10 mouse cellular contexts compared by ENCODE assay signal in genomic region chr7:34720882-34721649, GRCm38 (mm10).
A peak's percentile ranks its signal among the peaks of the same experiment; 100 is the strongest.
DNase-seq lines count a peak whose midpoint lies in the region; ATAC-seq and TF ChIP-seq lines count a peak whose summit lies in the region.
"Had no signal": no experiment of that assay in that cellular context is flagged by ENCODE, and none has a peak within 500 bp of the region (broad histone marks: within the 10 kb centered on the region; RNA-seq: fewer than 3 reads in every experiment).

No protein-coding gene starts in this region.

- TF ChIP-seq POLR2A in heart, adult 2 months (IDR thresholded peaks at IDR 0.05; ENCODE audit: insufficient read depth, low read depth, low read length) = no peak

- peaks cover 38% of the 10 kb centered on the region for H3K4me1 ChIP-seq in heart, embryonic 10.5 days
- peaks cover 2% of the 10 kb centered on the region for H3K4me1 ChIP-seq in heart, adult 2 months (ENCODE audit: control insufficient read depth, insufficient read depth, low read length)
- peaks cover 4% of the 10 kb centered on the region; the same call in 1 of the 2 replicates for H3K4me1 ChIP-seq in lung, postnatal 0 days (ENCODE audit: insufficient read depth, low read depth, low read length)
- peaks cover 17% of the 10 kb centered on the region for H3K4me1 ChIP-seq in hindbrain, embryonic 11.5 days (replicated peaks; ENCODE audit: control insufficient read depth, insufficient read depth, low read length)
- peaks cover 19% of the 10 kb centered on the region for H3K4me1 ChIP-seq in midbrain, postnatal 0 days (ENCODE audit: insufficient read depth, low read length)
- H3K4me1 ChIP-seq: megakaryocyte, embryonic 14.5 days had no signal

- H3K4me2 ChIP-seq in lung, postnatal 0 days (replicated peaks; ENCODE audit: low read depth, low read length) = no peak overlapping the region
- H3K4me2 ChIP-seq in hindbrain, embryonic 11.5 days (replicated peaks; ENCODE audit: low read depth, low read length) = no peak overlapping the region
- no peak overlapping the region for H3K4me2 ChIP-seq in midbrain, postnatal 0 days (ENCODE audit: low read depth, low read length, poor library complexity, severe bottlenecking)
- H3K4me2 ChIP-seq: limb, embryonic 13.5 days had no signal

- no peaks in the 10 kb centered on the region for H3K36me3 ChIP-seq in heart, embryonic 10.5 days
- H3K36me3 ChIP-seq in heart, adult 2 months (ENCODE audit: control insufficient read depth, insufficient read depth, low read length) = no peaks in the 10 kb centered on the region
- no peaks in the 10 kb centered on the region for H3K36me3 ChIP-seq in lung, postnatal 0 days (ENCODE audit: insufficient read depth, low read length)
- no peaks in the 10 kb centered on the region for H3K36me3 ChIP-seq in hindbrain, embryonic 11.5 days (ENCODE audit: control insufficient read depth, insufficient read depth, low read length)
- no peaks in the 10 kb centered on the region for H3K36me3 ChIP-seq in midbrain, postnatal 0 days (ENCODE audit: insufficient read depth, low read length)
- H3K36me3 ChIP-seq: limb, embryonic 13.5 days had no signal

- no peaks in the 10 kb centered on the region for H3K79me2 ChIP-seq in heart, adult 2 months (replicated peaks; ENCODE audit: control insufficient read depth, insufficient read depth, low read length)

- H3K27ac ChIP-seq in heart, embryonic 10.5 days = peak overlapping the region; percentile 83
- no peak overlapping the region for H3K27ac ChIP-seq in heart, adult 2 months
- no peak overlapping the region for H3K27ac ChIP-seq in lung, postnatal 0 days (ENCODE audit: low read length)
- H3K27ac ChIP-seq in hindbrain, embryonic 11.5 days (ENCODE audit: low read depth, low read length) = peak overlapping the region; percentile 17; the same call in 1 of the 2 replicates
- H3K27ac ChIP-seq in midbrain, postnatal 0 days (ENCODE audit: low read depth, low read length) = 0 out of 2 replicates have a peak overlapping the region, but pooled peaks have one; percentile 12
- H3K27ac ChIP-seq: limb, embryonic 13.5 days had no signal

- TF ChIP-seq EP300 in heart, adult 2 months (IDR thresholded peaks at IDR 0.05; ENCODE audit: insufficient read depth, low read depth, low read length) = no peak
- TF ChIP-seq EP300 in lung, postnatal 0 days (IDR thresholded peaks at IDR 0.05) = no peak

- DNase-seq in heart, embryonic 10.5 days (ENCODE audit: low spot score) = no peak
- DNase-seq in heart, adult 2 months = no peak
- DNase-seq in lung, postnatal 0 days (ENCODE audit: low spot score) = no peak
- DNase-seq in lung, postnatal 36 days = no peak
- peak; percentile 28 for DNase-seq in hindbrain, embryonic 11.5 days (ENCODE audit: low spot score)
- peak; percentile 65 for DNase-seq in midbrain, postnatal 0 days (ENCODE audit: low spot score)
- no peak for DNase-seq in urinary bladder, postnatal 14 days (ENCODE audit: low spot score)
- DNase-seq in frontal cortex, postnatal 14 days (ENCODE audit: low spot score in 2 of 2) = no peak

- peak; percentile 32 for ATAC-seq in lung, postnatal 0 days
- ATAC-seq in hindbrain, embryonic 11.5 days (ENCODE audit: low FRiP score) = 0 out of 2 replicates have a peak, but pooled peaks have one; percentile 26
- ATAC-seq in midbrain, postnatal 0 days (ENCODE audit: low FRiP score) = no peak; the same call in 1 of the 2 replicates

- intact Hi-C loops in heart, adult 2 months (cut with DNase I) = loop anchor here (5.0 kb wide), 1 partner anchor 91 kb away; the partner anchor contains the start of gene Chst8

- TF ChIP-seq CTCF in heart, adult 2 months (IDR thresholded peaks at IDR 0.05) = no peak
- TF ChIP-seq CTCF in lung, postnatal 0 days (IDR thresholded peaks at IDR 0.05) = no peak
- no peak for TF ChIP-seq CTCF in midbrain, postnatal 0 days (IDR thresholded peaks at IDR 0.05)

- H3K9me3 ChIP-seq in heart, embryonic 10.5 days = no peaks in the 10 kb centered on the region
- H3K9me3 ChIP-seq in lung, postnatal 0 days (ENCODE audit: low read length) = no peaks in the 10 kb centered on the region
- H3K9me3 ChIP-seq in hindbrain, embryonic 11.5 days (ENCODE audit: control insufficient read depth, low read length) = no peaks in the 10 kb centered on the region
- H3K9me3 ChIP-seq in midbrain, postnatal 0 days (ENCODE audit: low read length) = no peaks in the 10 kb centered on the region
- H3K9me3 ChIP-seq: limb, embryonic 13.5 days; megakaryocyte, embryonic 14.5 days had no signal

- 41% methylated on average over 5 of the region's 5 CpGs for whole genome bisulfite sequencing in heart, embryonic 10.5 days
- 73% methylated on average over 5 of the region's 5 CpGs for WGBS in heart, adult 2 months
- 45% methylated on average over 5 of the region's 5 CpGs for WGBS in lung, postnatal 0 days
- 30% methylated on average over 5 of the region's 5 CpGs for WGBS in hindbrain, embryonic 11.5 days
- WGBS in midbrain, postnatal 0 days = 24% methylated on average over 5 of the region's 5 CpGs

- H3K27me3 ChIP-seq in heart, embryonic 10.5 days (ENCODE audit: insufficient read depth, poor library complexity, severe bottlenecking) = peaks cover 5% of the 10 kb centered on the region; the same call in 1 of the 2 replicates
- H3K27me3 ChIP-seq in heart, adult 2 months (ENCODE audit: control insufficient read depth, insufficient read depth, low read length) = no peaks in the 10 kb centered on the region
- H3K27me3 ChIP-seq in lung, postnatal 0 days (replicated peaks; ENCODE audit: insufficient read depth, low read length) = no peaks in the 10 kb centered on the region
- H3K27me3 ChIP-seq in hindbrain, embryonic 11.5 days (ENCODE audit: control insufficient read depth, insufficient read depth, low read length) = no peaks in the 10 kb centered on the region
- H3K27me3 ChIP-seq in midbrain, postnatal 0 days (ENCODE audit: insufficient read depth, low read length) = no peaks in the 10 kb centered on the region

- H3K4me3 ChIP-seq in heart, embryonic 10.5 days = no peak overlapping the region
- no peak overlapping the region for H3K4me3 ChIP-seq in heart, adult 2 months
- no peak overlapping the region for H3K4me3 ChIP-seq in lung, postnatal 0 days (ENCODE audit: low read depth, low read length)
- H3K4me3 ChIP-seq in hindbrain, embryonic 11.5 days (ENCODE audit: low read depth, low read length) = no peak overlapping the region
- no peak overlapping the region for H3K4me3 ChIP-seq in midbrain, postnatal 0 days (ENCODE audit: low read depth, low read length)
- H3K4me3 ChIP-seq: limb, embryonic 13.5 days; megakaryocyte, embryonic 14.5 days had no signal

- H3K9ac ChIP-seq in heart, adult 2 months (ENCODE audit: low read depth, low read length) = no peak overlapping the region
- no peak overlapping the region for H3K9ac ChIP-seq in lung, postnatal 0 days (replicated peaks; ENCODE audit: low read depth)
- no peak overlapping the region for H3K9ac ChIP-seq in hindbrain, embryonic 11.5 days (ENCODE audit: low read depth, low read length)
- no peak overlapping the region for H3K9ac ChIP-seq in midbrain, postnatal 0 days (replicated peaks; ENCODE audit: low read length, poor library complexity, severe bottlenecking)
- H3K9ac ChIP-seq: limb, embryonic 13.5 days had no signal

Comparison
In these comparisons a context has a peak if more than half of its experiments do, and no peak if none do; other contexts are left out.
1. H3K27ac ChIP-seq: peak in heart, embryonic 10.5 days (single experiment), hindbrain, embryonic 11.5 days (single experiment) and midbrain, postnatal 0 days (single experiment); none in heart, adult 2 months (single experiment) and lung, postnatal 0 days (single experiment).
2. DNase-seq: peak in hindbrain, embryonic 11.5 days (single experiment) and midbrain, postnatal 0 days (single experiment); none in heart, embryonic 10.5 days (single experiment), heart, adult 2 months (0 of 2), lung, postnatal 0 days (single experiment), lung, postnatal 36 days (single experiment), urinary bladder, postnatal 14 days (single experiment) and frontal cortex, postnatal 14 days (0 of 2).